ENCODE assay signal across 8 mouse cellular contexts in genomic region chr4:93334636-93335117, GRCm38 (mm10). TPM values are rescaled to one million over a fixed set of nuclear protein-coding genes. Genes with fewer than 3 reads are reported as not detected.
A peak's percentile ranks its signal among the peaks of the same experiment; 100 is the strongest.
DNase-seq lines count a peak whose midpoint lies in the region; ATAC-seq and TF ChIP-seq lines count a peak whose summit lies in the region.

No protein-coding gene starts in this region.

- H3K27me3 ChIP-seq in erythroblast, embryonic 14.5 days (ENCODE audit: control insufficient read depth): no peaks in the 10 kb centered on the region
- H3K27me3 ChIP-seq in heart, embryonic 12.5 days (replicated peaks): no peaks in the 10 kb centered on the region
- H3K27me3 ChIP-seq in kidney, postnatal 0 days (ENCODE audit: insufficient read depth, low read length): no peaks in the 10 kb centered on the region
- no peaks in the 10 kb centered on the region for H3K27me3 ChIP-seq in liver, adult 2 months (ENCODE audit: control insufficient read depth, insufficient read depth, low read length)
- no peaks in the 10 kb centered on the region for H3K27me3 ChIP-seq in myocyte (ENCODE audit: control insufficient read depth, insufficient read depth, insufficient read length)
- H3K27me3 ChIP-seq in splenic B cell, adult 2 months (ENCODE audit: control insufficient read depth, insufficient read depth, low read length, poor library complexity, severe bottlenecking): no peaks in the 10 kb centered on the region

- TF ChIP-seq POLR2A in liver, adult 2 months (IDR thresholded peaks at IDR 0.05; ENCODE audit: extremely low read depth, insufficient read depth, low read length): peak; percentile 74
- peak; percentile 83 for TF ChIP-seq POLR2A in myocyte (IDR thresholded peaks at IDR 0.05; ENCODE audit: insufficient read length, low read depth)

- peak overlapping the region; percentile 89 for H3K4me2 ChIP-seq in heart, embryonic 12.5 days
- H3K4me2 ChIP-seq in kidney, postnatal 0 days (ENCODE audit: low read length): peak overlapping the region; percentile 95
- H3K4me2 ChIP-seq in myocyte (ENCODE audit: low read depth): peak overlapping the region; percentile 65

- WGBS in heart, embryonic 12.5 days: under 1% methylated on average over 49 of the region's 49 CpGs
- WGBS in kidney, postnatal 0 days: under 1% methylated on average over 41 of the region's 49 CpGs
- 1% methylated on average over 49 of the region's 49 CpGs for WGBS in liver, adult 2 months

- DNase-seq in CD4-positive helper T cell, adult 2 months (ENCODE audit: low read depth, low spot score): peak; percentile 71
- DNase-seq in brain, embryonic 18.5 days (ENCODE audit: low read depth, low spot score): peak; percentile 28
- DNase-seq in kidney, postnatal 0 days (ENCODE audit: low spot score): peak; percentile 91
- peak; percentile 79 for DNase-seq in liver, adult 2 months (ENCODE audit: extremely low read depth, low read depth, low spot score)
- DNase-seq in splenic B cell, adult 2 months (ENCODE audit: low read depth, low spot score): peak; percentile 63

- no peaks in the 10 kb centered on the region for H3K79me2 ChIP-seq in liver, adult 2 months (ENCODE audit: control insufficient read depth, insufficient read depth, low read length)
- no peaks in the 10 kb centered on the region for H3K79me2 ChIP-seq in myocyte (ENCODE audit: control insufficient read depth, insufficient read depth)

- peak overlapping the region; percentile 95 for H3K27ac ChIP-seq in heart, embryonic 12.5 days (ENCODE audit: poor library complexity, severe bottlenecking)
- H3K27ac ChIP-seq in kidney, postnatal 0 days: peak overlapping the region; percentile 97
- peak overlapping the region; percentile 87 for H3K27ac ChIP-seq in liver, adult 2 months (replicated peaks; ENCODE audit: insufficient read depth, low read depth, low read length)

- H3ac ChIP-seq in myocyte (ENCODE audit: control insufficient read depth, insufficient read length): peak overlapping the region; percentile 92

- H3K36me3 ChIP-seq in erythroblast, embryonic 14.5 days (ENCODE audit: control insufficient read depth): no peaks in the 10 kb centered on the region
- no peaks in the 10 kb centered on the region for H3K36me3 ChIP-seq in heart, embryonic 12.5 days
- H3K36me3 ChIP-seq in kidney, postnatal 0 days (ENCODE audit: insufficient read depth, low read length): no peaks in the 10 kb centered on the region
- no peaks in the 10 kb centered on the region for H3K36me3 ChIP-seq in liver, adult 2 months (ENCODE audit: control insufficient read depth, insufficient read depth, low read length)
- H3K36me3 ChIP-seq in myocyte (ENCODE audit: control insufficient read depth, insufficient read depth): no peaks in the 10 kb centered on the region
- no peaks in the 10 kb centered on the region for H3K36me3 ChIP-seq in splenic B cell, adult 2 months (ENCODE audit: control insufficient read depth, insufficient read depth, low read length, poor library complexity, severe bottlenecking)

- peaks cover 43% of the 10 kb centered on the region for H3K4me1 ChIP-seq in erythroblast, embryonic 14.5 days (ENCODE audit: control insufficient read depth)
- H3K4me1 ChIP-seq in heart, embryonic 12.5 days (replicated peaks): no peaks in the 10 kb centered on the region
- H3K4me1 ChIP-seq in kidney, postnatal 0 days (replicated peaks; ENCODE audit: insufficient read depth, low read length): no peaks in the 10 kb centered on the region
- peaks cover 2% of the 10 kb centered on the region for H3K4me1 ChIP-seq in liver, adult 2 months (ENCODE audit: control insufficient read depth, insufficient read depth, low read length)

- TF ChIP-seq CTCF in kidney, postnatal 0 days (IDR thresholded peaks at IDR 0.05; ENCODE audit: low read depth): no peak
- no peak for TF ChIP-seq CTCF in liver, adult 2 months (IDR thresholded peaks at IDR 0.05; ENCODE audit: low read depth, low read length)

- H3K9me3 ChIP-seq in erythroblast, embryonic 14.5 days (ENCODE audit: control insufficient read depth, low read length): no peaks in the 10 kb centered on the region
- H3K9me3 ChIP-seq in heart, embryonic 12.5 days (replicated peaks): no peaks in the 10 kb centered on the region
- no peaks in the 10 kb centered on the region for H3K9me3 ChIP-seq in kidney, postnatal 0 days (replicated peaks; ENCODE audit: low read length)

- peak; percentile 93 for ATAC-seq in heart, embryonic 12.5 days (ENCODE audit: insufficient number of reproducible peaks, low FRiP score)
- peak; percentile 95 for ATAC-seq in kidney, postnatal 0 days (replicated peaks; ENCODE audit: low FRiP score, low read depth)

- peak overlapping the region; percentile 87 for H3K9ac ChIP-seq in heart, embryonic 12.5 days
- H3K9ac ChIP-seq in kidney, postnatal 0 days (ENCODE audit: low read depth, low read length): peak overlapping the region; percentile 95
- peak overlapping the region; percentile 92 for H3K9ac ChIP-seq in liver, adult 2 months (ENCODE audit: low read depth, low read length)

- H3K4me3 ChIP-seq in erythroblast, embryonic 14.5 days (replicated peaks): peak overlapping the region; percentile 93
- peak overlapping the region; percentile 78 for H3K4me3 ChIP-seq in heart, embryonic 12.5 days
- H3K4me3 ChIP-seq in kidney, postnatal 0 days (replicated peaks; ENCODE audit: low read depth, low read length): peak overlapping the region; percentile 73
- H3K4me3 ChIP-seq in liver, adult 2 months (ENCODE audit: insufficient read depth, low read depth, low read length): peak overlapping the region; percentile 86
- H3K4me3 ChIP-seq in myocyte: peak overlapping the region; percentile 12

TF ChIP-seq in myocyte, 11 proteins besides CTCF, POLR2A, EP300 and RAD21:
- peak; percentile 68 for TF ChIP-seq POLR2AphosphoS2 (IDR thresholded peaks at IDR 0.05; ENCODE audit: insufficient read length, low read depth)
- TF ChIP-seq USF1 (IDR thresholded peaks at IDR 0.05; ENCODE audit: low read depth): no peak

RNA-seq across cellular contexts. Expression of gene Tusc1, which starts 0.6 kb away (rescaled TPM):
- 6.3 and 7.2 TPM in 2 replicates for polyA plus RNA-seq in erythroblast, embryonic 14.5 days (2012)
- 6.9 and 7.2 TPM in 2 replicates for polyA plus RNA-seq in heart, embryonic 12.5 days (2016; fragmentation: Nextera tagmentation; extraction: Ambion mirVana)
- 7.2 and 11.0 TPM in 2 replicates for polyA plus RNA-seq in kidney, postnatal 0 days (2015; fragmentation: Nextera tagmentation; extraction: Ambion mirVana)
- 1.0 and 1.6 TPM in 2 replicates for total RNA-seq in liver, adult 2 months (2014; rRNA removed)
- 2.8 and 3.5 TPM in 2 replicates for polyA plus RNA-seq in liver, adult 2 months (2012; rRNA removed)
- polyA plus RNA-seq in myocyte (2012; fragmentation: generic; extraction: Trizol): 6.6 TPM

Comparison
In these comparisons a context has a peak if more than half of its experiments do, and no peak if none do; other contexts are left out.
1. Peak in every context shown above with its lines: DNase-seq, ATAC-seq, H3K4me3 ChIP-seq and H3K27ac ChIP-seq.
2. DNase-seq: peak in every context shown above with its lines; median percentile 91 in kidney, postnatal 0 days; 79 in liver, adult 2 months; 71 in CD4-positive helper T cell, adult 2 months; 63 in splenic B cell, adult 2 months; 28 in brain, embryonic 18.5 days.
3. H3K4me3 ChIP-seq: peak in every context shown above with its lines; median percentile 93 in erythroblast, embryonic 14.5 days; 86 in liver, adult 2 months; 78 in heart, embryonic 12.5 days; 73 in kidney, postnatal 0 days; 12 in myocyte.